Mouse (Mus musculus) megakaryocyte, embryonic 14.5 days (primary cell): ENCODE results near the gene Pgm1. TPM values are rescaled to one million over a fixed set of nuclear protein-coding genes. Genes with fewer than 3 reads are reported as not detected.

ENCODE experiments used
- H3K27me3 ChIP-seq: replicated peaks from 2 replicates; pipeline ENCODE3; 2012; ENCODE audit warnings: inconsistent platforms
- H3K36me3 ChIP-seq: replicated peaks from 2 replicates; pipeline ENCODE3; 2012; ENCODE audit warnings: low read length, inconsistent platforms, mixed read lengths
- H3K4me1 ChIP-seq: 2 replicates; pipeline ENCODE4 v1.6.1; 2012; ENCODE audit warnings: inconsistent platforms
- H3K4me3 ChIP-seq: replicated peaks from 2 replicates; pipeline ENCODE3; 2012; ENCODE audit warnings: moderate library complexity, mild to moderate bottlenecking, inconsistent platforms
- H3K9me3 ChIP-seq: 2 replicates; pipeline ENCODE4 v1.6.1; 2012; ENCODE audit warnings: inconsistent platforms
- FLI1 ChIP-seq: IDR thresholded peaks from 2 replicates; pipeline ENCODE4 v1.6.1; 2012; ENCODE audit warnings: low read length, inconsistent platforms, mixed read lengths
- GATA1 ChIP-seq: IDR thresholded peaks from 3 replicates; pipeline ENCODE4 v1.6.1; 2012; ENCODE audit warnings: mixed read lengths, low read length, inconsistent platforms, borderline replicate concordance
- polyA plus RNA-seq: library from polyadenylated mRNA; stranded (reverse); fragments of >175 nt; gene quantifications from 2 replicates; pipeline ENCODE4 v1.2.3, GENCODE M21; 2012; ENCODE audit warnings: low replicate concordance; ENCODE audit not compliant: insufficient read depth

Pgm1 gene
- polyA plus RNA-seq, 1 experiment, result 35.7 TPM

GRCm38 (mm10) chr4:99981216-99981615 lies 52.0 kb downstream of the Pgm1 start:
- no peak overlapping the region for H3K4me3 ChIP-seq

DNA sequence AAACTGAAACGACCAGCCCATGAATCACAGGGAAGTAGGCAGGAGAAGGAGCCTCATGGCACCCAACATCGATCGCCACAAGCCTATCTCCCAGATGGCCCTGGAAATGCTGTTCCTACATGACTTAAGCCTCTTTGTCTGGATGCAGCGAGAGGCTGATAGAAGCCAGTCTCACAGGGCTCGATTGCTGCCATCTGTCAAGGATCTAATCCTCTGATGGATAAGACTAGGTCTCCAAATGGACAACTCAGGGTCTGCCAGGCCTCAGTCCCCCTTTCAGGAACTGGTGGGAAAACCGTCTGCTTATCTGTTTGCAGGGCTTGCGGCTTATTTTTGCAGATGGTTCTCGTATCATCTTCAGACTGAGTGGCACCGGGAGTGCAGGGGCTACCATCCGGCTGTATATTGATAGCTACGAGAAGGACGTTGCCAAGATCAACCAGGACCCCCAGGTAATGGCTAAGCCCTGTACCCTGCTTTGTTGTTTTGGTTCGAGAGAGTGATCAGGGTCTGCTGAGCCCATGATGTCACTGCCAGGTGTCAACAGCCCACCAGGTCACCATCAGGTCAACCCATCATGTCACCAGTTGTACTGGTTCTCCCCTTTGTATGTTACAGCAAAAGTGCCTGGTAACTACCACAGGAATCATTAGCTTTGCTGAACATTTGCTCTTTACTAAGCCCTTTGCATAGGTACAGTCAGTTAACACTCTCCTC lies 54.6 kb downstream of the Pgm1 start:
- H3K36me3 ChIP-seq, result peaks cover 98% of the 10 kb centered on the region
- TF ChIP-seq FLI1, result no peak
- TF ChIP-seq GATA1, result no peak
- H3K4me3 ChIP-seq, result no peak overlapping the region
- H3K9me3 ChIP-seq, result no peaks in the 10 kb centered on the region
- H3K4me1 ChIP-seq, result 0 out of 2 replicates have a peak, but pooled peaks cover 2% of the 10 kb centered on the region
- H3K27me3 ChIP-seq, result no peaks in the 10 kb centered on the region

More at GRCm38 (mm10) chr4:99981216-99981615, 52.0 kb downstream of the Pgm1 start:
- TF ChIP-seq GATA1, result no peak
- no peak for TF ChIP-seq FLI1
- no peaks in the 10 kb centered on the region for H3K9me3 ChIP-seq
- H3K4me1 ChIP-seq, result no peaks in the 10 kb centered on the region
- no peaks in the 10 kb centered on the region for H3K27me3 ChIP-seq
- peaks cover 93% of the 10 kb centered on the region for H3K36me3 ChIP-seq

- H3K4me3 ChIP-seq, result no peak overlapping the region
- TF ChIP-seq GATA1 (no peak), FLI1 (no peak)
- H3K27me3 ChIP-seq, result no peaks in the 10 kb centered on the region
- peaks cover 98% of the 10 kb centered on the region for H3K36me3 ChIP-seq
- 0 out of 2 replicates have a peak, but pooled peaks cover 2% of the 10 kb centered on the region for H3K4me1 ChIP-seq
- no peaks in the 10 kb centered on the region for H3K9me3 ChIP-seq
These were observed 55.1 kb downstream of the Pgm1 start for GRCm38 (mm10) chr4:99984369-99984752.

DNA sequence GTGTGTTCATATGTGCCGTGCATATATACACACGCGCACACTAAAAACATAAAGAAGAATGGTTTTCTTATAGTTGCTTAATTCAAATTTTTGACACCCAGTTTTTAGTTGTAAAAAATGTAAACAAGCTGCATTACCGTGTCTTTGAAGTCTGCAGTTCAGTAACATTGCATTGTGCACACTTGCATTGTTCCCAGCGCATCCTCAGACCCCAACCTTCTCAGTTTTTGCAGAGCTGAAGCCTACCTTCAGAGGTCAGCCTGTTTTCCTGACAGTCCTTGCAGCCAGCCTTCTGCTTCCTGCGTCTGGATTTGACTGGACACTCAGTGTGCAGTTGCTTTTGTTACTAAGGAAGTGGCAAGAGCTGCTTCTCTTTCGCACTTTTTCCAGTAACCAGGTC lies 55.9 kb downstream of the Pgm1 start:
- H3K27me3 ChIP-seq, result no peaks in the 10 kb centered on the region
- peaks cover 99% of the 10 kb centered on the region for H3K36me3 ChIP-seq
- no peaks in the 10 kb centered on the region for H3K9me3 ChIP-seq
- no peak overlapping the region for H3K4me3 ChIP-seq
- 0 out of 2 replicates have a peak, but pooled peaks cover 2% of the 10 kb centered on the region for H3K4me1 ChIP-seq
- TF ChIP-seq FLI1 (no peak), GATA1 (no peak)

DNA sequence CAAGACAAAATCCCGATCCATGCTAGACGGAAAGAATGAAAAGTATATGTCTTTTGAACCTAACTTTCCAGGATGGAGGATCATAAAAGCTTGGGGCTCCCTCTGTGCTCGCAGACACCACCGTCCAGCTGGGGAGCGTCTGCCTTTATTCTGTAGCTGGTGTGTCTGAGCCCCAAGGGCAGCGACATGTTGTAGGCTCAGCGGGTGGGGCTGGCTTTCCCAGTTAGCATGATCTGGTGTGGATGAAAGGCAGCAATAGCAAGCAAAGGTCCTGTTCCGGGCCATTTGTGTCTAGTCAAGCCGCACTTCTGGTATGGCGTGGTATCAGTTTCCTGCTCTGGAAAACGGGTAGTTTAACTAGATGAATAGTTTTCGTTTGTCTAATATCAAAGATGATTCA lies 56.4 kb downstream of the Pgm1 start:
- Histone ChIP-seq H3K27me3 (no peaks in the 10 kb centered on the region), H3K4me1 (0 out of 2 replicates have a peak, but pooled peaks cover 2% of the 10 kb centered on the region), H3K36me3 (peaks cover 98% of the 10 kb centered on the region), H3K4me3 (no peak overlapping the region), H3K9me3 (no peaks in the 10 kb centered on the region)
- TF ChIP-seq GATA1 (no peak), FLI1 (no peak)

- H3K4me1 ChIP-seq, result 0 out of 2 replicates have a peak, but pooled peaks cover 2% of the 10 kb centered on the region
- H3K36me3 ChIP-seq, result peaks cover 92% of the 10 kb centered on the region
- TF ChIP-seq FLI1, result no peak
- TF ChIP-seq GATA1, result no peak
- H3K4me3 ChIP-seq, result no peak overlapping the region
- H3K9me3 ChIP-seq, result no peaks in the 10 kb centered on the region
- no peaks in the 10 kb centered on the region for H3K27me3 ChIP-seq
These were observed 57.4 kb downstream of the Pgm1 start for GRCm38 (mm10) chr4:99986609-99987008.

- no peak overlapping the region for H3K4me3 ChIP-seq
- TF ChIP-seq FLI1 (no peak), GATA1 (no peak)
- H3K27me3 ChIP-seq, result no peaks in the 10 kb centered on the region
- peaks cover 70% of the 10 kb centered on the region for H3K36me3 ChIP-seq
- peaks cover 7% of the 10 kb centered on the region for H3K9me3 ChIP-seq
- 0 out of 2 replicates have a peak, but pooled peaks cover 2% of the 10 kb centered on the region for H3K4me1 ChIP-seq
These were observed 59.6 kb downstream of the Pgm1 start for GRCm38 (mm10) chr4:99988771-99989170.

- peaks cover 3% of the 10 kb centered on the region for H3K27me3 ChIP-seq
- TF ChIP-seq FLI1 (no peak), GATA1 (no peak)
- no peaks in the 10 kb centered on the region for H3K36me3 ChIP-seq
- H3K4me1 ChIP-seq, result no peaks in the 10 kb centered on the region
- no peak overlapping the region for H3K4me3 ChIP-seq
- no peaks in the 10 kb centered on the region for H3K9me3 ChIP-seq
These were observed 71.8 kb downstream of the Pgm1 start for GRCm38 (mm10) chr4:100000971-100001370.

- no peaks in the 10 kb centered on the region for H3K4me1 ChIP-seq
These were observed 72.6 kb downstream of the Pgm1 start for GRCm38 (mm10) chr4:100001806-100002205.

GRCm38 (mm10) chr4:100007721-100008120 lies 78.5 kb downstream of the Pgm1 start:
- TF ChIP-seq GATA1 (no peak), FLI1 (no peak)
- Histone ChIP-seq H3K4me1 (peaks cover 5% of the 10 kb centered on the region; the same call in 1 of the 2 replicates), H3K36me3 (no peaks in the 10 kb centered on the region), H3K4me3 (no peak overlapping the region), H3K9me3 (no peaks in the 10 kb centered on the region), H3K27me3 (peaks cover 8% of the 10 kb centered on the region)

More at GRCm38 (mm10) chr4:100001806-100002205, 72.6 kb downstream of the Pgm1 start:
- Histone ChIP-seq H3K36me3 (no peaks in the 10 kb centered on the region), H3K27me3 (peaks cover 6% of the 10 kb centered on the region), H3K4me3 (no peak overlapping the region), H3K9me3 (no peaks in the 10 kb centered on the region)
- TF ChIP-seq GATA1 (no peak), FLI1 (no peak)
